Mouse (Mus musculus): ENCODE measurements around the gene Nccrp1. TPM values are rescaled to one million over a fixed set of nuclear protein-coding genes. Genes with fewer than 3 reads are reported as not detected.

The Nccrp1 gene
- polyA plus RNA-seq, 1 experiment, result 0.09 TPM

DNA sequence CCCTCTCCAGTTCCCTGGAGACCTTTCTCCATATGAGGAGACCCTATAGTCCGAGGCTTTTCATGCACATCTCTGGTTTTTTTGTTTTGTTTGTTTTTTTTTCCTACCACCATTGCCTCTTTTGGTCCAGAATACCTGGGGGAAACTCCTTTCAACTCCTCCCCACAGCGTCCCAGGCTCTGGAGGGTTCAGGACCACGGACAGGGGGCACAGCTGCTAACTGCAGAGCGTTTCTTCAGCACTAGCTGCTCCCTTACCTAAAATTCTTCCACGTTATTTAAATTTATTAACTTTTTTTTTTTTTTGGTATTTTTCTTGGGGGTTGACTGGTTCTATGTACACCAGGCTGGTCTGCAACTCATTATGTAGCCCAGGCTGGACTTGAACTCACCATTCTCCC, 41.5 kb downstream of the Nccrp1 start:
- no peak overlapping the region for H3K4me3 ChIP-seq (replicated peaks)
- no peaks in the 10 kb centered on the region for H3K9me3 ChIP-seq (ENCODE audit: control insufficient read depth, low read length)
- TF ChIP-seq TAL1 (IDR thresholded peaks at IDR 0.05; ENCODE audit: low read length), result no peak
- TF ChIP-seq GATA1 (IDR thresholded peaks at IDR 0.05; ENCODE audit: low read length), result no peak
- H3K27me3 ChIP-seq (ENCODE audit: control insufficient read depth), result no peaks in the 10 kb centered on the region
- no peaks in the 10 kb centered on the region for H3K4me1 ChIP-seq (ENCODE audit: control insufficient read depth)
- no peaks in the 10 kb centered on the region for H3K36me3 ChIP-seq (ENCODE audit: control insufficient read depth)

DNA sequence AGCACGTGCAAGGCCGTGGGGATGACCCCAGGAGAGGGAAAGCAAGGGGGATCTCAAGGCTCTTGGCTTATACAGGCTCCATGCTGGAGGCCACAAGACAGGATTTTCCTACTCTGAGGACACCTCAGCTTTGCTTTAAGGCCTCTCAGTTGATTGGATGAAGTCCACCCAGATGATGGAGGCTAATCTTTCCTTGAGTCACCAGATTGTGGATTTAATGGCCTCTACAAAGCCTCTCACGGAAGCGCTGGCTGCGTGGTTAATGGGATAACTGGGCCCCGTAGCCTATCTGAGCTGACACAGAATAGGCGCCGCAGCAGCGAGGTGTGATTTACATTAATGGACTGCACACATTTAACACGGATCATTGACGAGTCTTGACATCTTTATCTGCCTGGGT, 51.6 kb downstream of the Nccrp1 start:
- Histone ChIP-seq H3K27me3 (ENCODE audit: control insufficient read depth) (no peaks in the 10 kb centered on the region), H3K4me1 (ENCODE audit: control insufficient read depth) (peaks cover 5% of the 10 kb centered on the region), H3K36me3 (ENCODE audit: control insufficient read depth) (no peaks in the 10 kb centered on the region), H3K9me3 (ENCODE audit: control insufficient read depth, low read length) (no peaks in the 10 kb centered on the region), H3K4me3 (replicated peaks) (no peak overlapping the region)
- TF ChIP-seq GATA1 (IDR thresholded peaks at IDR 0.05; ENCODE audit: low read length) (no peak), TAL1 (IDR thresholded peaks at IDR 0.05; ENCODE audit: low read length) (no peak)

Other genes starting within 250 kb of the Nccrp1 start
- gene Dll3, start 245.0 kb downstream of the Nccrp1 start, polyA plus RNA-seq (2012), result 0.01 TPM in 1 of 2 replicates, not detected in the other
- gene Timm50, start 235.2 kb downstream of the Nccrp1 start, polyA plus RNA-seq (2012), result 15.5 and 15.7 TPM in 2 replicates
- gene Supt5, start 208.5 kb downstream of the Nccrp1 start, polyA plus RNA-seq (2012), result 8.3 and 10.6 TPM in 2 replicates
- gene Rps16, start 196.6 kb downstream of the Nccrp1 start, polyA plus RNA-seq (2012), result 212 and 288 TPM in 2 replicates
- gene Plekhg2, start 174.7 kb downstream of the Nccrp1 start, polyA plus RNA-seq (2012), result 0.45 and 0.53 TPM in 2 replicates
- 2.3 and 2.8 TPM in 2 replicates for gene Zfp36, start 167.0 kb downstream of the Nccrp1 start, polyA plus RNA-seq (2012)
- gene Med29, start 154.5 kb downstream of the Nccrp1 start, polyA plus RNA-seq (2012), result 2.2 and 2.5 TPM in 2 replicates
- gene Paf1, start 154.3 kb downstream of the Nccrp1 start, polyA plus RNA-seq (2012), result 5.1 and 6.7 TPM in 2 replicates
- gene Gmfg, start 109.8 kb downstream of the Nccrp1 start, polyA plus RNA-seq (2012), result 0.03 and 0.12 TPM in 2 replicates
- 0.02 TPM in 2 replicates for gene Lrfn1, start 95.3 kb downstream of the Nccrp1 start, polyA plus RNA-seq (2012)
- gene Ifnl2, start 36.8 kb downstream of the Nccrp1 start, polyA plus RNA-seq (2012), result not detected in 2 replicates
- not detected in 2 replicates for gene Ifnl3, start 24.4 kb downstream of the Nccrp1 start, polyA plus RNA-seq (2012)
- gene Sycn, start 6.4 kb downstream of the Nccrp1 start, polyA plus RNA-seq (2012), result not detected in 2 replicates
- gene Samd4b, start 50.9 kb upstream of the Nccrp1 start, polyA plus RNA-seq (2012), result 9.3 and 11.4 TPM in 2 replicates
- gene Pak4, start 50.9 kb upstream of the Nccrp1 start, polyA plus RNA-seq (2012), result 16.1 and 20.0 TPM in 2 replicates
- not detected in 2 replicates for gene Acp7, start 84.1 kb upstream of the Nccrp1 start, polyA plus RNA-seq (2012)
- not detected in 2 replicates for gene Fbxo27, start 145.6 kb upstream of the Nccrp1 start, polyA plus RNA-seq (2012)
- 0.03 TPM in 1 of 2 replicates, not detected in the other for gene Fbxo17, start 169.6 kb upstream of the Nccrp1 start, polyA plus RNA-seq (2012)
- 32.0 and 39.4 TPM in 2 replicates for gene Mrps12, start 194.6 kb upstream of the Nccrp1 start, polyA plus RNA-seq (2012)
- 2.7 and 4.0 TPM in 2 replicates for gene Sars2, start 194.7 kb upstream of the Nccrp1 start, polyA plus RNA-seq (2012)
- gene Ccer2, start 208.9 kb upstream of the Nccrp1 start, polyA plus RNA-seq (2012), result not detected in 2 replicates
- gene Sirt2, start 219.5 kb upstream of the Nccrp1 start, polyA plus RNA-seq (2012), result 17.4 and 17.6 TPM in 2 replicates
- gene Nfkbib, start 220.3 kb upstream of the Nccrp1 start, polyA plus RNA-seq (2012), result 20.1 and 21.4 TPM in 2 replicates
- gene Rinl, start 241.7 kb upstream of the Nccrp1 start, polyA plus RNA-seq (2012), result 0.49 and 0.65 TPM in 2 replicates

All from erythroblast, embryonic 14.5 days (primary cell).